Mouse (Mus musculus) layer of hippocampus, adult 2 months (tissue): ENCODE results near the gene Dach1. TPM values are rescaled to one million over a fixed set of nuclear protein-coding genes. Genes with fewer than 3 reads are reported as not detected.

Source experiments
- DNase-seq, 2 experiments: peaks; one replicate each; pipeline ENCODE4 v3.0.0; 2022; ENCODE audit warnings: low spot score in 2 of 2
- H3K27ac ChIP-seq: fragments of 200-600 bp; 2 replicates; pipeline ENCODE4 v1.8.1; 2022
- H3K4me3 ChIP-seq: fragments of 200-600 bp; 2 replicates; pipeline ENCODE4 v1.8.1; 2022; ENCODE audit warnings: mild to moderate bottlenecking
- CTCF ChIP-seq: fragments of 200-600 bp; conservative IDR thresholded peaks from 2 replicates; pipeline ENCODE4 v1.8.1; 2022; ENCODE audit warnings: antibody characterized with exemption, mild to moderate bottlenecking, moderate library complexity
- long read RNA-seq, 2 experiments: library from polyadenylated mRNA; stranded (forward); transcript quantifications; one replicate each; pipeline ENCODE4 v2.0.0; 2021; ENCODE audit warnings: borderline mapping rate in 2 of 2
- total RNA-seq, 2 experiments: library from RNA; stranded (reverse); gene quantifications; 2 replicates each; pipeline ENCODE4 v1.2.3; 2021

Gene Dach1
- 1 to 10 TPM; 4.3 to 4.5 TPM for total RNA-seq
- long read RNA-seq, experiment 1, partial matches to known transcripts: 0 of 1 reads
- long read RNA-seq, experiment 1, other reads (novel, unspliced or antisense): 1 of 1 reads
- long read RNA-seq, experiment 2, full-length matches to known transcripts: 1 of 1 reads
- long read RNA-seq, experiment 2, partial matches to known transcripts: 0 of 1 reads
- long read RNA-seq, experiment 2, other reads (novel, unspliced or antisense): 0 of 1 reads

DNA sequence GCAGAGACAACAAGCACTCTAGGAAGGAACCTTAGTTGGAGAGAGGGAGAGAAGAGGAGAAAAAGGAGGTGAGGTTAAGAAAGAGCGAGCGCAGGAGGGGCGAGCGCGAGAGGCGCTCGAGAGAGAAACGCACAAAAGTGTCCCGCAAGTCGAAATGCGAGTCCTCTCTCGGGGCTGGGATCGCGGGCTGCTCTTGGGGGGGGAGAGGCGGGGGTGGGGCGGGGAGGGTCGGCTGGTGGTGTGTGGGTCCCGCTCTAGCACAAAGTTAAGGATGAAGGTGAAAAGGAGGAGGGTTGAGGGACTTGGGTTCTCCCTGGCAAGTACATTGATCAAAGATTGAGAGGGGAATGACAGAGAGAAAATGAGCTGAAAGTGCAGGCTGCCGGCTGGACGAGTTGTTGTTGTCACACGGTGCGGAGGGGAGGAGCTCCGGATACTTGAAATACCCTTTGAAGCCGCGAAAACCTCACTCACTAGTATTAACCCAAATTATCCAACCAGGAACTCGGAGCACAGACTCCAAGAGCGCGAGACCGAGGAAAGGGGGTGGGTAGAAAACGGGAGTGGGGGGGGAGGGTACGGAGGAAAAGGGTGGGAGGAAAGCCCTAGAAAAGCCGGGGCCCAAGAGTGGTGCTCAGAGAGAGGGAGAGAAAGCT lies at the start of gene Dach1:
Dach1 (minus strand) TSS at position 345 of the 656 bp plus-strand sequence.
- DNase-seq: peak; percentile 20 to 30
- Histone ChIP-seq H3K4me3 (peak within 1 kb of the TSS; percentile 78), H3K27ac (peak within 1 kb of the TSS; percentile 85)
- no peak for TF ChIP-seq CTCF

DNA sequence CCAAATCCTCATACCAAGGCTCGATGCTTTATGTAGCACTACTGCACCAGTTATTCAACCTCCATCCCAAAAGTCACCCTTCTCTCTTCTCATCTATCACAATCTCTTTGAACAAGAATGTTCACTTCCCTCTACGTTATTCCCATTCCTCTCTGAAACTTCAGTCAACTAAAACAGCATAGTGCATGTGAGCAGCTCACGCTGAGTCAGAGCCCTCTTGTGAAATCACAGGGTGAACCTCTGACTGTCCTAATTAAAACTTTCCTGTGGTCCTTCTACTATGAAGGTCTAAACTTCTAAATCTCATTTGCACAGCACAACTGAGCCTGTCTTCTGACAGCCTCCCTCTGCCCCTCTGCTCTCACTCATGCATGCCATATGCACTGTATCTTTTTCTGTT lies 30.5 kb upstream of the Dach1 start:
- TF ChIP-seq CTCF: no peak

DNA sequence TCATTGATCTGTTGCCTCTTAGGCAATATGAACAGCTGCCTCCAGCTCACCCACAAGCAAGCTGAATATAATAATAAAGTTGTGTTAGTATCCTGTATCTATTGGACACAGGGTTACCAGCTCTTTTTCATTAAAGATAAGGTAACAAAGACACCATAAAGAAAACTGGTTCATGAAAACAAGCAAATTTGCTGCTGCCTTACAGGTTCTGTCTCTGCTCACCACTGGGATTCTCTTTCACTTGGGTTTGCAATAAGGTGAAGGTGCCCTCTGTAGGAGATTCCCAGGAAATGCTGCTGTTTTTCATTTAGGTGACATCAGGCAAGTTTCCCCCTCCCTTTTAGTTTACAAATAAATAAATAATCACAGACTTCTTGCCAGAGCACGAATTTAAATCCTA lies 12.0 kb upstream of the Dach1 start:
- peak; percentile 85 for TF ChIP-seq CTCF
- peak in 1 of 2 experiments; percentile 3 for DNase-seq
- no peak overlapping the region for H3K4me3 ChIP-seq
- no peak overlapping the region for H3K27ac ChIP-seq

More for the DNA sequence above, 30.5 kb upstream of the Dach1 start:
- no peak for DNase-seq
- Histone ChIP-seq H3K4me3 (no peak overlapping the region), H3K27ac (no peak overlapping the region)

DNA sequence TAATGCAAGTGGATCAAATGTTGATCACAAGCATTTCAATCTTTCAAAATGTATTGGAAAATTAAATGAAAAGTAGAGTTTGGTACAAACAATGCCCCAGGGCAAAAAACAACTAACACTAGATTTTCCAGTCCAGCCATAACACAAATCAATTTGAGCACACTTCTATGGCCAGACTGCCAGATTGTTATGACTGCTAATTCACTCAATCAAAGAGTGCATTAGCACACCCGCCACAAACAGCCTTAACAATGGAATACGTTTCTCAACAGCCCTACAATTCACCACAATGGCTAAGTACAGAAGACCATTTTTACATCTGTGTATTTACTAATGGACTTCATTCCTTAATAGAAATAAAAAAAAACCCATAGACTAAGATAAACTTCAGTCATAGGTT lies 4.3 kb upstream of the Dach1 start:
- H3K4me3 ChIP-seq: no peak overlapping the region
- no peak for TF ChIP-seq CTCF
- DNase-seq: no peak
- H3K27ac ChIP-seq: no peak overlapping the region

DNA sequence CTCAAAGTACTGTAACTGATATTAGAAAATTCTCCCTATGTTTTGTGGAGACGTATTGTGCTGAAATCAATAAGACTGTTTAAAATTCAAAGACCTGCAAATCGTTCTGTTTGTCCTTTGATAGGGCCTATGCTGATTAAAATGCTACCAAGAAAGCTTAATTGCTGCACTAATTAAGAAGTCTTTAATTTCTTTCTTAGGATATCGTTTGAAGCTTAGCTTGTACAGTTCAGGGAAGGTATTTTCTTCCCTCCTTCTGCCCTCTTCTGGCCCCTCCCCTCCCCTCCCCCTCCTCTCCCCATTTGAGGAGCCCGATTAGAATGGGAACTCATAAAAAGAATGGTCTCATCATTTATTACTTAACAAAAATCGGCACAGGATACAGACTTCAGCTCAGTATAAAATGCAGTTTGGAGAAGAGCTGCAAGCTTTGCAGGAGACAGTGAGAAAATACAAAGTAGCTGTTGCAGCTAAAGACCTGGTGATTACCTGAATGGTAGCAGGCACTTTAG lies 2.9 kb upstream of the Dach1 start:
- no peak for DNase-seq
- no peak overlapping the region for H3K27ac ChIP-seq
- H3K4me3 ChIP-seq: no peak overlapping the region
- TF ChIP-seq CTCF: no peak

DNA sequence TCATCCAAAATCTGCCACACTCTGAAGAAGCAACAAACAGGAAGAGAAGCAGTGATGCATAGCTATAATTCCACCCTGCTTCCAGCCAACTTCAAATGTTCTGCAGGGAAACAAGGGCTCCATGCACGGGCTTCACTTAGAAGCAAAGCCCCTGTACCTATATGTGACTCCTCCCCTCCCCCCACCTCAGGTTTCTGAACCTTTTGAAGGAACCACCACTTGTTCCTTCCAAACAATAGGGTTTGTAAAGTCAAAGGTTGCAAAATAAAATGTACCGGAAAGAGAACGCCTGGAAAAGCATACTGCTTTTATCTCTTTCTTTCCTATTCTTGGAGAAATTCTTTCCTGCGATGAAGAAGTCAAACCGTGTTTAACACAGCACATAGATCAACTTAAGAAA lies 2.3 kb upstream of the Dach1 start:
- Histone ChIP-seq H3K27ac (no peak overlapping the region), H3K4me3 (no peak overlapping the region)
- no peak for DNase-seq
- no peak for TF ChIP-seq CTCF

DNA sequence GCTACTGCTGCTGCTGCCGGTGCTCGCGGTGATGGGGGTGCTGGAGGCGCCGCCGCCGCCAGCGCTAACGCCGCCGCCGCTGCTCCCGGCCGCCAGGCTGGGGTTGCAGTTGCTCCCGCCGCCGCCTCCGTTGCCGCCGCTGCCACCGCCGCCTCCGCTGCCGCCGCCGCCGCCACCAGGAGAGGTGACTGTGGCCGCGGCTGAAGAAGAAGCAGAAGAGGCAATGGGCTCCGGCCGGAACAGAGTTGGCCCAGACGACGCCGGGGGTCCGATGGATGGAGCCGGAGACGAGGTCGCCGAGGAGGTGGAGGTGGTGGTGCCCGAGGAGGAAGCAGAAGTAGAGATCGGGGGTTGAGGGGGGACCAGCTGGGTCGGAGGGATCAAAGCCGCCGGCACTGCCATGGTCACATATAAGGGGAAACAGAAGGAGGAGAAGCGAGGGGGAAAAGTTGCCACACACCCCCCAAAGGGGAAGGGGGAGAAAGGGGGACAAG lies 610 bp downstream of the Dach1 start:
- Histone ChIP-seq H3K27ac (peak overlapping the region; percentile 85), H3K4me3 (peak overlapping the region; percentile 78)
- peak in 1 of 2 experiments; percentile 0 for DNase-seq
- TF ChIP-seq CTCF: no peak; the same call in 1 of the 2 replicates

DNA sequence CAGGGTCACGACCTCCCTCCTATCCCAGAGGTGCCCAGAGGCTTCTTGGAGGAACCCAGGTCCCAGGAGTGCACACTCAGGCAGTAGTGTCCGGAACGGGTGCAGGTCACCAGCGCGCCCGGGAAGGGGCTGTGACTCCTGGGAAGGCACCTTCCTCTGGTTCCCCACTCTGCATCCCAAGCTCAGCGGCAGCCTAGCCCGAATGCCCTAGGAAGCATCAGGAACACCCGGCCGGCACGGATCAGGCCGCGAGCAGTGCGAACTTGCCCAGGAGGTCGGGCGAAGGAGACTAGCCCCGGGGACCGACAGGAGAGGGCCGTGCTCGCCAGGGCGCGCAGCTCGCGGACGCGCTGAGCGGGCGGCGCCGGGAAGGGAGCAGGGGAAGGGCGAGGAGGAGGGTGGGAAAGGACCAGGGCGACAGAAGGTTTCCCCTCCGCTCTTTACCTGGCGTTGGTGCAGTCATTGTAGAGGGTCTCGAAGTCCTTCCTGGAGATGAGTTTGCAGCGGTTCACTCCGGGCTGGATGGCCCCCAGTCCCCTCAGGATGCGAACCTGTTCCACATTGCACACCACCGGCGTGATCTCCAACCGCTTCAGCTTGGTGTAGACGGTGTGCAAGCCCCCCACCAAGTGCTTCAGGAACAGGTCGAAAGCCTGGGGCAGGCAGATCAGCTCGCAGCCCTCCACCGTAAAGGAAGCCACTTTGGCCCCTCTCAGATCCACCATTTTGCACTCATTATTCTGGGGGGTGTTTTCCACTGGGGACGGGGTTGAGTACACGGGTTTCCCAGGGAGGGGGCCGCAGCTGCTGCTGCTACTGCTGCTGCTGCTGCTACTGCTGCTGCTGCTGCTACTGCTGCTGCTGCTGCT lies 1.3 kb downstream of the Dach1 start:
- Histone ChIP-seq H3K27ac (peak overlapping the region; percentile 85), H3K4me3 (peak overlapping the region; percentile 78)
- TF ChIP-seq CTCF: no peak
- DNase-seq: peak in 1 of 2 experiments; percentile 3

DNA sequence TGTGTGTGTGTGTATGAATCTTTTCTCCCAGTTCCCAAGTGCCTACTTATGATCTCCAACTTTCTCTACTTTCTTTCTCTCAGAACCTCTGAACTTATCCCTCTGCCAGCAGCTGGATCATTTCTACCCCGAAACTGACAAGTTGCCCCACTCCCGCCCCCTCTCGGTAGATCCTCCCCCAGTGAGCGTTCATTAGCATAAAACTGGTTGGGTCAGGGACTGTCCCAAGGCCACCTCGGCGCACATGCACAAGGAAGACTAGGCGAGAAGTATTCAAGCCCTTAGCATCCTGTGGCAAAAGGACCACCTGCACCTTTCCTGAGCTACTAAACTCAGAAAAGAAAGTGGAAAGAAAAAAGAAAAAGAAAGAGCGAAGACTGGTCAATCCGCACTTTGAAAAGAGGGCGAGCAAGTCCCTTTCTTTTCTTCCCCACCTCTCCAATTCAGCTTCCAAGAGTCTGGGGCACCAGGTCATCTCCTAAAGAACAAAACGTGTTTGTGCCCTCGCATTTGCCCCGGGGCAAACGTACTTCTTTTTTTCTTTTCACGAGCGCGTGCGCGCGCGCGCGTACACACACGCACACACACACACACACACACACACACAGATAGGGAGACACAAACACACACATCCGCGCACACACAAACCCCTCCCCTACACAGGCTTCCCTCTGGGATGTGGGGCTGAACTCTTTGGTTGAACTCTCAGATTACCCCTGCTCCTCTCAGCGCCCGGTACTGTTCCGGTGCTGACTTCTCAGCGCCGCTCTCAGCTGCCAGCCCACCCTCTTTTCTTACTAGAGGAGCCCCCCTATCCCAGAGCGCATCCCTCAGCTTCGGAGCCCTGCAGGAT lies 2.2 kb downstream of the Dach1 start:
- peak overlapping the region; percentile 78 for H3K4me3 ChIP-seq
- peak; percentile 21; the same call in 1 of the 2 replicates for TF ChIP-seq CTCF
- peak in 1 of 2 experiments; percentile 2 for DNase-seq
- H3K27ac ChIP-seq: peak overlapping the region; percentile 85

DNA sequence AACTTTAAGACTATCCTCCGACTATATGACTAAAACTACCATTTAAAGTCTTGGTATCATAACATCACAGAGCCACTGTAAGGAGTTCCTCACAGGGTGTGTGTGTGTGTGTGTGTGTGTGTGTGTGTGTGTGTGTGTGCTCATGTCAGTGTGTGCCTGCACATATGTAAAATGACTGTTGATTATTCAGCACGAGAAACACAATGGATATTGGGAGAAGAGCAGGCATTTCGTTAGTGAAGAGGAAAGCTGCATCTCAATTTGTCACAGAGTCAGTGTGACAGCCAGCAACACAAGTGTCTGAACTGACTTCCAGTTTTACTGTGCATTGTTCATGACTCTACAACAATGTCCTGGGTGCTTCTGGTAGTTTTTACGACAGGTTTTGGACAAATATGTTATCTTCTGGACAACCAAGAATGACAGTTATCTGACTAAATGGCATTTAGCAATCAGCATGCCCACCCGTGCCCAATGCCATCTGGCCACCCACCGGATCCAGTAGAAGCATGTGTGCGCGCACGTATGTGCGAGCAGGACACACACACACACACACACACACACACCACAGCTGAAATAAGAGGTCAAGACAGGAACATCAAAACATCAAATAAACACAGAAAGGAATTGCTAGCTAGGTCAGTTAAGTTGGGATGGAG lies 3.1 kb downstream of the Dach1 start:
- no peak for DNase-seq
- TF ChIP-seq CTCF: no peak
- Histone ChIP-seq H3K27ac (no peak overlapping the region), H3K4me3 (no peak overlapping the region)

DNA sequence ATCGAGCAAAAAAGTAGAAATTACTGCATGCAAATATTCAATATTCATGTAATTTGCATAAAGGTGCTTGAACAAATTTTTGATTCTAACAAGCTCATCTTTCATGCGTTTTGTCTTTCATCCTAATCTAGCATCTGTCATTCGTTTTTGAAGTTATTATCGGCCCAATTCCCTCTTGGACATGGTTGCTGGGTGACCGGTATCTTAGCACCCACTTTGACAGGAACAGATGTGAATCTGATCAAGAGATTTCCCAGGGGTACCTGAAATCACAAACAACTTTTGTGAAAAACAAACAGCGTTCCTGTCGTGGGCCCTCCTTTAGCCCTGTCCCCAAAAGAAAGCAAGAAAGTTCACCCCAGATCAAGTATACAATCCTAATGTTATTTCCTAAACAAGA lies 12.8 kb downstream of the Dach1 start:
- H3K4me3 ChIP-seq: no peak overlapping the region
- TF ChIP-seq CTCF: no peak
- H3K27ac ChIP-seq: no peak overlapping the region
- DNase-seq: no peak
